Mouse (Mus musculus) gastrocnemius, postnatal 14 days (tissue): ENCODE measurements around the gene Scn1b. TPM values are rescaled to one million over a fixed set of nuclear protein-coding genes. Genes with fewer than 3 reads are reported as not detected.
A peak's percentile ranks its signal among the peaks of the same experiment; 100 is the strongest.

Source experiments
- DNase-seq: peaks from one replicate; pipeline ENCODE4 v3.0.0; 2021; ENCODE audit warnings: mixed read lengths
- intact Hi-C: fragments of 180-260 bp; cut with DNase I; formaldehyde crosslinking; loops from one replicate; pipeline ENCODE4 v1.15.1; 2025; ENCODE audit warnings: low total_unique reads
- total RNA-seq, 2 experiments: library from RNA; stranded (reverse); gene quantifications; 2 replicates each; pipeline ENCODE4 v1.2.3; 2021

Gene Scn1b
- total RNA-seq, 2 experiments from 2014 or later = 443 to 446 TPM

DNA sequence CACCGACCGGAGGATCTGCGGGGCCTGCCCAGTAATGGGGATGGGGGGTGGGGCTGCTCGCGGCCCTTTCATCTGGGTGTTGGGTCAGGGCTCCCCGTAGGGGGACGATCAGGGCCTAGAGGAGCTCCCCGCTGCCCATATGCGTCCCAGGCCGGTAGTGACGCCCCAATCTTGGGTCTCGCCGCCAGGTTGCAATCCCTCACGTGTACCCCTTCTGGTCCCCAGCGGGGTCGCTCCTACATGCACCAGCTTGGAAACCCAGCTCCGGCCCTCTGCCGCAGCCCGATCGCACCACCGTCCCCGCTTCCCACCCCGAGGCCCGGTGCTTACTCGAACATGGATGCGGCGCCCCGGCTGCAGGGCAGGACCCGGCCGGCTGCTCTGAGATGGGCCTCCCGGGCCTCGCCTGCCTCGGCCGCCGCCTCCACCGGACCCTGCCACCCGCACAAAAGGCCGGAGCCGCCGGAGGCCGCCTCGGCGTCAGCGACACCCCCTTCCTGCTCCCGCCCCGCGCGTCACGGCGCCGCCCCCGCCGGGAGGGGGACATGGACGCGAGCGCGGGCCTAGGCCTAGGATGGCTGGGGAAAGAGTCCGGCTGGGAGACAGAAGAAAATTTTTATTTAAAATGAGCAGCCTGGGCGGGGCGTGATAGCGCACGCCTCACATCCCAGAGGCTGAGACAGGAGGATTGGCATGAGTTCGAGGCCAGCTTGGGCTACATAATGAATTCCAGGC, 23.9 kb upstream of the Scn1b start:
- peak; percentile 92 for DNase-seq
- intact Hi-C loops = no loop called here

DNA sequence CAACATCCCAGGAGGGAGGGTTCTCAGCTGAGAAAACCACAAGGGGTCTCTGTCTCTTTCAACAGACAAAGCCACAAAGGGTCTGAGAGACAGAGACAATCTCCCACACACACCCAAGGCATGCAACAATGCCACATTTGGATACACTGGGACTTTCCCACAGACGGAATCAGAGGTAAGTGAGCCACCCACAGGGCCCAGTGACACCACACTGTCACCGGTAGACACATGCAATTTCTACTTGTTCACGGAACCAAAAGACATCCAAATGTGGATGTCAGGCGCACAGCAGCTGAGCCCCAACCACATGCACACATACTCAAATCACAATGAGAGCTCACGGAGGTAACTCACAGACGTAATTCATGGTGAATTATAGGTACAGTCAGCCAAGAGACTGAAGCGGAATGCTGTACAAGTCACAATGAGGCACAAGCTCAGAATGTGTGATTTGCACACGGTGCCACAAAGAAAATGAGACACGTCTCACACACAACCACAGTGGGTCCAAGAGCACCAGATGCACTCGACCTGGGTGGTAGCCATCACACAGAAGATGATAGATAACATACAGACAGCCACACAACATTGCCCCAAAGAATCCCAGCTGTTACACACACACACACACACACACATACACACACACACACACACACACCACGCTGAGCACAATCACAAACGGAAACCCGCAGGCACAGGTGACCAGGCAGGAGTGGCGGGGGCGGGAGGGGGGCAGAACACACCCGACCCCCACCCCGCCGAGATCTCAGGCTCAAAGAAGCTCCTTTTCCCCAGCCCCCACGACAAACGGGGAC, 23.2 kb upstream of the Scn1b start:
- intact Hi-C loops = loop anchor here (2.0 kb wide), 1 partner anchor 23 kb away; the partner anchor contains the start of gene Scn1b
- no peak for DNase-seq

DNA sequence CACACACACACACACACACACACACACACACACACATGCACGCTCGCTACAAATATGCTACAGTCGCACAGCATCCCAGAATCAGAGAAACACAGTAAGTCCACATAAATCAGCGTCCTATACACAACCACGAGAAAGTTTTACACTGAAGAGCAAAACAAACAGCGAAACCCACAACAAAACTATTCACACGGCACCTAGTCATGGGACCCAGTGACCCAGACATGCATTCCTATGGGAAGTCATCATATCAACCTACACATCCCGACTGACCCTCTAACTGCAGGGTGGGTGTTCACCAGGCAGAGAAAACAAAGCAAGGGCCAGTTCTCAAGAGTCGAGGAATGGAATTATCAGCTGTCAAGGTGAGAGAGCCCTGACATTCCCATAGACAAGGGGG, 22.5 kb upstream of the Scn1b start:
- DNase-seq = no peak
- intact Hi-C loops = loop anchor here (2.0 kb wide), 1 partner anchor 22 kb away; the partner anchor contains the start of gene Scn1b

DNA sequence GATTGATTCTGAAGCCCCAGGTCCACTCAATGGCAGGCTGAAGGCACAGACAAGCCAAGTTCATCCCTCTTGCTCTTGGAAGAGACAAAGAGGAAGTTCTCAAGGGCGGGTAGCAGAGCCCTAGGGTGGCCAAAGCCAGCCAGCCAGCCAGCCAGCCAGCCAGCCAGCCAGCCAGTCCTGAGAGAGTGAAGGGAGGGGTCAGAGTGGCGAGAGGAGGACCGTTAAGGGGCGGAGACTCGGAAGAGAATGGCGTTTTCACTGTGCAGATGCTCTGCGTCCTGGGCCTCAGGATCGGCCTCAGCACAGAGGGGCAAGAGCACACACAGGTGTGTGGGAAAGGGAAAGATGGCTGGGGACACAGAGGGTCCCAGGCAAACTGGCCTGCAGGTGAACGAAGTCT, 22.0 kb upstream of the Scn1b start:
- intact Hi-C loops = loop anchor here (2.0 kb wide), 1 partner anchor 22 kb away; the partner anchor contains the start of gene Scn1b
- peak; percentile 80 for DNase-seq

DNA sequence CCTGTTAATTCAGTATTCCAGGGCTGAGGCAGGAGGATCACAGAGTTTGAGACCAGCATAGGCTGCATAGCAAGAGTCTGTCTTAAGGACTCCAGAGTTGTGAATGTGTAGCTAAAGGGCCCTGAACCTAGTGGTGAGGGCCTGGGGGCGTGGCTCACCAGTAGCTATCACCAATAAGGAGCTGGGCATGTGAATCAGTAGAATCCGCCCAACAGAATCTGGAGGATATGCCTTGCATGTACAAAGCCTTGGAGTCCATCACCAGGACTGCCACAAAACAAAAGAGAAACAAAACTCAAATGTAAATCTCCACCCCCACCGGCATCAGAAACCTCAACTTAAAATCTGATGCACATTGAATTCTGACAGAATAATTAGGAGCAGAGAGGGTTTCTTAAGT, 21.3 kb upstream of the Scn1b start:
- intact Hi-C loops = loop anchor here (2.0 kb wide), 1 partner anchor 21 kb away; the partner anchor contains the start of gene Scn1b

DNA sequence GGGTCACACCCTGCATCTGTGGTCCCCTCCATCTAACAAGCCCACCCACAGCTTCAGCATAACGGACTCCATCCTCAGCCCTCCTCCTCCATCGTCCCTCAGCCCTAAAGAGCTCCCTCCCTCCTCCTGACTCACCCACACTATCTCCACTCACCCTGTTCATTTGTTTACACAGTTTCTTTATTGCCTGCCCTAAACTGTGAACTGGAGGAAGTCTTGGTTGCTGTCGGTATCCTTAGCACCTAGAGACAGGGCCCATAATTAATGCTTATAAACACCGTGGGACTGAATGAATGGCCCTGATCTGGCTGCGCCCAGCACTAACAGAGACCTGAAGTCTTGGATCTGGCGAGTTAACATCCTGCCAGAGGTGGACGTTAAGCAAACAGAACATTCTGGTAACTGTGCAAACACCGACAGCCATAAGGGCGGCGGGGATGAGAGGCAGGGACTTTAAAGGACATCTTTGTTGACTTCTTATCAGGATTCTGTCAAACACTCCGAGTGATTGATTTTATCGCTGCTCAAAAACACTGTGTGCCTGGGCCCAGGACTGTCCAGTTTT, 18.9 kb upstream of the Scn1b start:
- no peak for DNase-seq
- intact Hi-C loops = no loop called here

More for the DNA sequence above, 21.3 kb upstream of the Scn1b start:
- DNase-seq = no peak

DNA sequence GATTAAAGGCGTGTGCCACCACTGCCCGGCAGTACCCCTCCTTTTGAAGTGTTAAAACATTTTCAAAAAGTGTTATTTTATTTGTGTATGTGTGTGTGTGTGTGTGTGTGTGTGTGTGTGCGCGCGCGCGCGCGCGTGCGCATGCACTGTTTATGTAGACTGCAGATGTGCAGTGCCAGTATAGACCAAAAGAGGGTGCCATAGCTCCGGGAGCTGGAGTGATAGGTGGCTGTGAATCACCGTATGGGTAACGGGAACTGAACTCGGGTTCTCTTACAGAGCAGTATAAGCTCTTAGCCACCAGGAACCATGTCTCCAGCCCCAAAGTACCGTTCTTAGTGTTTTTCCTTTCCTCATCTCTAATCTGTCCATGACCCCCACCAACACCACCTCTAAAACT, 18.1 kb upstream of the Scn1b start:
- intact Hi-C loops = loop anchor here (5.0 kb wide), 1 partner anchor 32 kb away; no protein-coding TSS in a partner anchor
- DNase-seq = no peak

DNA sequence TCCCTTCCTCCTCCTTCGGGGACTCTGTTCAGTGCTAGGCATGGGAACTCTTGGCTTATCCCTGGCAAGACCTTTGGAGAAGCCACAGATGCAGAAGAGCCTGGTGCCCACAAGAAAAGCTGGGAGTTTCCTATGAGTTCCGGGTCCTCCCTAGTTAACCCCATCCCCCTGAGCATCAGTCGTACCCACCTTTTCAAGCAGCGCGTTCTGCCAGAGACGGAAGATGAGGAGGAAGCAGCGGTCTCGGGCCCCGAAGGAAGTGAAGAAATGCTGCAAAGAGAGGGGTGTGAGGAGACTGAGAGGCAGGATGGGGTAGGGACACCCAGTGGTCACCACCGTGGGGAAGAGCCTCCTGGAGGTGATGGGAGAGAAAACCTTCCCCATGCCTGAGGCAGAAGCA, 14.1 kb upstream of the Scn1b start:
- no peak for DNase-seq

DNA sequence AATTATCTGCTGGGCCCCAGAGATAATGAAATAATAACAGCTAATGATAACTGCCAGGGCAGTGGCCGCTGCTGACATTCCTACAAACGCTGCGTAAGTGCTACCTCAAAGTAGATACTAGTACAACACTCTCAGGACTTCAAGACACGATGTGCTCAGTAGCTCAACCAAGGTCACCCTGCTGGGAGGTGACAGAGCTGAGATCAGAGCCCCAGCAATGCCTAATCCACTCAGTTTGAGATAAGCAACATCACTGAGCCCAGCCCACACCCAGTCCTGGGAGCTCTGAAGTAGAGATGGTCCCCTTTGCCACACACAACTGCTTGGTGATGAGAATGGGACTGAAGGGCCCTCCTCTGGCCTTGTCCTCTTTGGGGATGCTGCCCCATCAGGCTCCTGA, 13.5 kb upstream of the Scn1b start:
- no peak for DNase-seq
- intact Hi-C loops = loop anchor here (5.0 kb wide), 1 partner anchor 37 kb away; no protein-coding TSS in a partner anchor

More for the DNA sequence above, 14.1 kb upstream of the Scn1b start:
- intact Hi-C loops = loop anchor here (5.0 kb wide), 1 partner anchor 36 kb away; no protein-coding TSS in a partner anchor

DNA sequence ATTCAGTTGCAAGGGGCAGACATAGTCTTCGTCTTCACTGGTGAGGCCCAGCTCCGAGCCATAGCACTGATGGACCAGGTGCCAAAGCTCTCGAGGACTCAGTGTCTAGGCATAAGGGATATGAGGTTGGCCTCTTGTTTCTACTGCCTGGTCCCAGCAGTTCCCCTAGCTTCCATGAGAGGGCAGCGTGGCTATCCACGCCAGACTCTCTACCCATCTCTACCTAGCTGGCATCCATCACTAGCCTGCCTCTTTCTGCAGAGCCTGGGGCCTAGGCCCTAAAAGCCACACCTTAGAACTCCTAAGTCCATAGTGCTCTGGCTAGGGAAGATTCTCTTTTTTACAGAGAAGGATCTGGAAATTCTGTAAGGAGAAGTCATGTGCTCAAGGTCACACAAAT, 13.0 kb upstream of the Scn1b start:
- intact Hi-C loops = loop anchor here (5.0 kb wide), 1 partner anchor 38 kb away; no protein-coding TSS in a partner anchor
- peak; percentile 64 for DNase-seq

DNA sequence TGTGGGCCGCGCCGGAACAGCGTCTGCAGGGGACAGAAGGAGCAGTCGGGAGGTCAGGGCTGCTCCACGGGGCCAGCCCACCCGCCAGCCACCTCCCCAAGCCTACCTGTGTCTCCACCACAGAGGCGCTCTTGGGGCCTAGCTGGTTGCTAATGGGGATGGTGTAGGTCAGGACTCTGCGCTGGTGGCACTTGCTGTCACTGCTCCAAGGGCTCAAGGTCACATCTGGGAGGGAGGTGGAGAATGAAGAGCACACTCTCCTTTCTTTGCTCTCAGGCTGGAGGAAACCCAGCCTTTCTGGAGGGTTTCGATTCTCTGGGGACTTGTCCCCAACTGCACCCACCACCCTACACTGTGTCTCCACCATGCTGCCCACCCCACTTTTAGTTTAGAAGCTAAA, 8.9 kb upstream of the Scn1b start:
- intact Hi-C loops = no loop called here
- no peak for DNase-seq

DNA sequence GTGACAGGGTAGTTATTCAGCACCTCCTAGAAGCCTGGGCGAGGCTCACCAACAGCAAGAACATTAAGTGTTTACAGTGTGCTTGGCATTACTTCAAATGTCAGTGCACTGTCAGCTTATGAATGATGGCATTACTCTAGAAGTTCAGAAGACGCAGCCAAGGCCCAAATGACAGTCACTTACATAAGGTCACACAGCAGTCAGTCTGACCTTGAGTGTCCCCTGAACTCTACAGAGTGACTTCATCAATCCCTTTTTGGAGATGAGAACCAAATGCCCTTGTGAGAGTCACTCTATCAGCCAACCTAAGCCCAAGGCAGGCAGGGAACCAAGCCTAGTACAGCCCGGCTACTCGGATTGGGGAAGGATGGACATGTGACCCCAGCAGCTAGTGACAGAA, 5.1 kb upstream of the Scn1b start:
- DNase-seq = no peak
- intact Hi-C loops = loop anchor here (5.0 kb wide), 1 partner anchor 40 kb away; no protein-coding TSS in a partner anchor

DNA sequence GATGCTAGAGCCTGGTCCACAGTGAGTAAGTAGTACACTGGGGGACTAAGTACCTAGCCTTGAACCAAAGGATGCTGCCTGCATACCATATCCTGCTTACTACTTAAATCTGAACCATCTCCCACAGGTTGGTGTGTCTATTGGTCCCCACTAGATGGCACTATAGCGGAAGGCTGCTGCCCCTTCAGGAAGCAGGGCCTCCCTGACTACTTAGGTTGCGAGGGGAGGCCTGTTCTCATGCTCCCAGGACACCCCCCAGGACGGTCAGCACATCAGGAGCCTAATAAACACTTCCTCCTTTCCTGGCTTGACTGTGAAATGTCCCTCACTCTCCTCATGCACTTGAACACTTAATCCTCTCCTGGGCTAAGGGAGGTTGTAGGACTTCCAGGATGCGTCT, 4.0 kb upstream of the Scn1b start:
- peak; percentile 59 for DNase-seq
- intact Hi-C loops = loop anchor here (5.0 kb wide), 1 partner anchor 41 kb away; no protein-coding TSS in a partner anchor

DNA sequence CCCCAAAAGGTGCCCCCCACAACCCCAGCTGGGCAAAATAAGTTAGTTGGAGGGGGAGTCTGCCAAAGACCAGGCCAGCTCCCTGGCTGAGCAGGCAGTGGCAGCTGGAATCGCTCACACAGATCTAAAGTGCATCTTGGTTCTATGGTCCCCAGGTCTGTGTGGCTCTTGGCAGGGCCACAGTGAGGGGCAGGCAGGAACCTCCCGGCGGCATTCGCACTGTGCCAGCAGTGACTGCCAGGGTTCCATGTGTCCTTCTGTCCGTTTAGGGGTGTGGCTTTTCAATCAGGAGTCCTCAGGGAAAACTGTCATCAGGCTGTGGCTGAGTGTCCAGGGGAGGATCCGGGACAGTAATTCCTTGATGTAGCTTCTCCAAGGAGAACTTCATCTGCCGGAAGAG, 3.4 kb upstream of the Scn1b start:
- no peak for DNase-seq
- intact Hi-C loops = loop anchor here (5.0 kb wide), 1 partner anchor 42 kb away; no protein-coding TSS in a partner anchor

DNA sequence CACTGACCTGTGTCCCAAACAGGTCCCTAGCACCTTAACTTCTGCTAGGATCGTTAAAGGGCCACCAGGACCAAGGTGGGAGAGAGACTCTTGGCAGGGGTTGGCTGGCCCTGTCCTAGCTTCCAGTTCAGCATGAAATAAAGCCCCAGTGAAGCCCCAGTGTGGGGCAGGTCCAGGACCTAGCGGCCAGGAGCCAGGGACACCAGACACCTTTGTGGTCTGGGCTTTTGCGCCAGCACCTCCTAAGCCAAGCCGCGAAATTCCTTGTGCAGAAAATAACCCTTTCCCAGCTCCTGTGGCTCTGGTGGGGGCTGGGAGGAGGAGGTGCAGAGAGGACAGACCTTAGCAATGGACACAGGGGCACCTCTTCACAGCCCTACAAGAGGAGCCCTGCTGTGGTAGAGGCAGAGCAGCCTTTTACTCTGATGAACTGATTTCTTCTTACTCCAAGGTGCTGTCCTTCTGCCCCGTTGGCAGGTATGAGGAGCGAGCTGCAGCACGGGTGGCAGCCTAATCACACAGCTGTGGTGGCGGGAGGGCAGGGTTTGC, 1.4 kb upstream of the Scn1b start:
- intact Hi-C loops = no loop called here
- DNase-seq = peak; percentile 62

DNA sequence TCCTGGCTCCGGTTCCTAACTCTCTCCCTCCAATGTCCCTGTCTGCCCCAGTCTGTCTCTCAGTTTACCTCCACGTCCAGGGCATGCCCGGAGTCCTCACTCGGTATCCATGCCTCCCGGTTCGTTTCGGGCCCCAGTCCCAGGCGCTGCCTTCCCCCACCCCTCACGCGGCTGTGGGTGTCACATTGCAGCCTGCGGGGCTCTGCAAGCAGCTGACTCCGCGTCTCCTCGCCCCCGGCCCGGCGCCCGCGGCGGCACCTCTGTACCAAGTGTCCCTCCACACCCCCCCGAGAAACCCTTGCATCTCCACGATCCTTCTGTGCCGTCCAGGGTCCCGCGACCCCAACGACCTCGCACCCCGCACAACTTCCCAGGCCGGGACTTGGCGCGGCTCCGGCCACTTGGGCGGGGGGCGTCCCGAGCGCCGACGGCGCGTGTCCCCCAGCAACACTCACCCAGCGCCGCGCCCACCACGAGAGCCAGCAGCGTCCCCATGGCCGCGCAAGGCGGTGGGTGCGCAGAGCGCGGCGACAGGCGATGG, 522 bp downstream of the Scn1b start:
- intact Hi-C loops = loop anchor here (2.0 kb wide), 1 partner anchor 23 kb away; no protein-coding TSS in a partner anchor
- peak; percentile 70 for DNase-seq

DNA sequence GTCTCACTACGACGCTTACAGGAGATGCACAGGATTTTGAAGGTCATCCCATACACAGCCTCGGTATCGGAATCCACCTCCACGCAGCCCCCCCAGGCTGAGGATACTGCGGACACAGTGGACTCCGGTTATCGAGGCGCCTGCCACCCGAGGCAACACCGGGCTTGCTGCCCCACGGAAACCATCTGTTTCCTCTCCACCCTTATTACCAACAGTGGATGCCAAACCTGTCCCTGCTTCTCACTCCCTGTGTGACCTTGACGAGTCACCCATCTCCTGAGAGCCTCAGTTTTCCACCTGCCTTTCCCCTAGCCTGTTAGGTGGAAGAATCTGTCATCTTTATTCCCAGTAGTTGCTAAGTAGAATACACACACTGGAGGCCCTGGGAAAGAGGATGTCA, 1.7 kb downstream of the Scn1b start:
- intact Hi-C loops = no loop called here
- DNase-seq = no peak

DNA sequence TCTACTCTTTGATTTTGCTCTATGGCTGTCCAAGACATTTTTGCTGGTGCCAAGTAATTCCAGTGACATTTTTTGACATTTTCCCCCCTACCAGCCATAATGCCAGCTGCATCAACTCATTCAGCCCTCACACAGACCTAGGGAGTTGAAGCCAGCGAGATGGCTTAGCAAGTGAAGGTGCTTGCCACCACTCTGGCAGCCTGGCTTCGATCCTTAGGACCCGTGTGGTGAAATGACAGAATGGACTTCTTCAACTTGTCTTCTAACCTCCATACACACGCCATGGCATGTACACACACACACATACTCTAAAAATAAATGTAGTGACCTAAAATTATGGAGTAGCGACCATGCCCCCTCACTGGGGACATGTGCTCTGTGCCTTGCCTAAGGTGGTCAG, 2.4 kb downstream of the Scn1b start:
- intact Hi-C loops = no loop called here
- DNase-seq = no peak

DNA sequence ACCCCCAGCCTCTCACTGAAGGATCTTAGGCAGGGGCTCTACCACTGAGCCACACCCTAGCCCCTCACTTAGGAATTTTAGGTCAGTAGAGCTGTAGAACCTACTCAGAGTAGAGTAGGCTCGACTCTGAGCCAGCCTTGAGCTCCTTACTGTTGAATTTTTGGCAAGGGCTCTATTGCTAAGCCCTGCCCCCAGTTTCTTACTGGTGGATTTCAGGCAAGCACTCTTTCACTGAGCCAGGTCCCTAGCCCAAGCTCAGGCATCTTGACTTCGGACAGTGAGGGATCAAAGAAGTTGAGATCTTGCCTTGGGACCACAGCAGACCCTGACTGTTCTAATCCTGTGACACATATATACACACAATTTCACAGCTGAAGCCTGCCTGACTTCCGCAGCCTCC, 3.1 kb downstream of the Scn1b start:
- intact Hi-C loops = no loop called here
- DNase-seq = no peak
